Mouse (Mus musculus): Measurements from ENCODE around the gene Htra1.

Htra1 gene

DNA sequence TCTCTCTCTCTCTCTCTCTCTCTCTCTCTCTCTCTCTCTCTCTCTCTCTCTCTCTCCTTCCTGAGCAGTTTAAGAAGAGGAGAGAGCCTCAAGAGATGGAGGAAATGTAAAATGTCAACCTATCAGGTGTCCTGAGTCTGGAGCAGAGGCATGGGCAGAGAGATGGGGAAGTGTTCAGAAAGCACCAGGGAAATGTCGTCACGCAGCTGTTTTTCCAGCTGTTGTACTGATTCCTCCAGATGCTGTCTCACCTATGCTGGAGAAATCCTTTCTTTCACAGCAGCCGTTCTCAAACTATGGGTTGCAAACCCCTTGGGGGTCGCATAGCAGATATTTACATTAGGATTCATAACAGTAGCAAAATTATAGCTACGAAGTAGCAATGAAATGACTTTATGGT, 30.5 kb downstream of the Htra1 start:
- DNase-seq (ENCODE audit: low spot score in 2 of 2) = no peak

GRCm38 (mm10) chr7:130966876-130967275, 31.0 kb downstream of the Htra1 start:
- DNase-seq (ENCODE audit: low spot score in 2 of 2) = no peak

DNA sequence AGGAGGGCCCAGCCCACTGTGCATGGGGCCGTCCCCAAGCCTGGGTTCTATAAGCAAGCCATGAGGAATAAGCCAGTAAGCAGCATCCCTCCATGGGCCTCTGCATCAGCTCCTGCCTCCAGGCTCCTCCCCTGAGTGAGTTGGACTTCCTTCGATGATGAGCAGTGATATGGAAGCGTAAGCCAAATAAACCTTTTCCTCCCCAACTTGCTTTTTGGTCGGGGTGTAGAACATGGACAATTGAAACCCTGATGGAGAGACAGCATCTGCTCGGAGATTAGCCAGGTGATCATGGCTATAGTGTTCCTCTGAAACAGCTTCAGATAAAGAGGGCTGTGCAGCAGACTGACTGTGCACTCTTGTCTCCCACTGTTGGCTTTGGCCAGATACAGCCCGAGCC, 32.0 kb downstream of the Htra1 start:
- no peak for DNase-seq (ENCODE audit: low spot score in 2 of 2)

- DNase-seq (ENCODE audit: low spot score in 2 of 2) = peak in 1 of 2 experiments; percentile 49
Measured at GRCm38 (mm10) chr7:130968537-130968936, 32.6 kb downstream of the Htra1 start.

GRCm38 (mm10) chr7:130969076-130969475, 33.2 kb downstream of the Htra1 start:
- DNase-seq (ENCODE audit: low spot score in 2 of 2) = no peak

- no peak for DNase-seq (ENCODE audit: low spot score in 2 of 2)
Measured at GRCm38 (mm10) chr7:130969507-130969906, 33.6 kb downstream of the Htra1 start.

DNA sequence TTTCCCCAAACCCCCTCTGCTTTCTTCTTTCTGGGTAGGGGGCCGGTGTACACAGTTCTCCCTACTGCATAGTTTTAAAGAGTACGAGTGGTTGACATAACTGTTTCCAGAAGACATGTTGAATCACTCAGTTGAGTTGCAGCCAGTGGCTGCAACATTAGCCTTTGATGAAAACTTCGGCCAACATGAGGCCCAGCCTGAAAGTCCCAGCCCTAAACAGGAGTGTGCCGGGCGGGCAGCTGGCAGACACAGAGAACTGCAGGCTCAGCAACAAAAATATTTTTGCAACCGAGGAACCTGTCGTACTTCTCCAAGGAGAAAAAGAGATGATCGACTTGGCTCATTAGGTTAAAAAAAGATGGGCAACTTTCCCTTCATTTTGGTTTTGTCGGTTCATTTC, 36.9 kb downstream of the Htra1 start:
- no peak for DNase-seq (ENCODE audit: low spot score in 2 of 2)

GRCm38 (mm10) chr7:130976305-130976935, 40.5 kb downstream of the Htra1 start:
- DNase-seq (ENCODE audit: low spot score in 2 of 2) = no peak

DNA sequence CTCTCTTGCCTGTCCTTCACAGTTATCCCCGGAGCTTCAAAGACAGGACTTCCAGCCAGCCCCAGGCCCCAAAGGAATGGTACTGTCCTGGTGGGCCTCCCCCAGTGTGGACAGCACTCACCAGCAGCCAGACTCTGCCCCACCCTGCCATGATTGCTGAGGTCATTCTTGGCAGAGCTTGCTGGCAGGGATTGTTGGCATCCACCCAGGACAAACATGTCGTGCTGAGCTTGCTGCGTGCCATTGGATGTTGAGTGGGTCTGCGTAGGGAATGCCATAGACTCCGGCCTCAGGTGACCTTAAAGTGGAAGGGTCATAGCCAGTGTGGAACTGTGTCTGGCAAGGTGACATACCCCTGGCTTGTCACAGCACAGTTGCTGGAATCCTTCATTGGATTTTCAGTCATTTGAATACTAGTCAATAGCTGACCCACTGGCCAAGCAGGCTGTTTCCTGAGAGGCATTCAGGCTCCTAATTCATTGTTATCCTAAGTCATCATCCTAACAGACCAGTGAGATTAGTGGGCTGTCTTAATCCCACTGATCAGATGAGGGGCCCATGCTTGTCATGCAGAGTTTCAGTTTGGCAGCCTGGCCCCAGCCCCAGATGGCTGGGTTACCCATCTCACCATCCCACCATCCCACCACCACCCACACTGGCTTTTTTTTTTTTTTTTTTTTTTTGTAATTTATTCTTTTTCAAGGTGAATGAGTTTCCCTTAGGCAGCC, 42.0 kb downstream of the Htra1 start:
- DNase-seq (ENCODE audit: low spot score in 2 of 2) = peak; percentile 78 to 81

GRCm38 (mm10) chr7:130978545-130978944, 42.6 kb downstream of the Htra1 start:
- DNase-seq (ENCODE audit: low spot score in 2 of 2) = no peak

DNA sequence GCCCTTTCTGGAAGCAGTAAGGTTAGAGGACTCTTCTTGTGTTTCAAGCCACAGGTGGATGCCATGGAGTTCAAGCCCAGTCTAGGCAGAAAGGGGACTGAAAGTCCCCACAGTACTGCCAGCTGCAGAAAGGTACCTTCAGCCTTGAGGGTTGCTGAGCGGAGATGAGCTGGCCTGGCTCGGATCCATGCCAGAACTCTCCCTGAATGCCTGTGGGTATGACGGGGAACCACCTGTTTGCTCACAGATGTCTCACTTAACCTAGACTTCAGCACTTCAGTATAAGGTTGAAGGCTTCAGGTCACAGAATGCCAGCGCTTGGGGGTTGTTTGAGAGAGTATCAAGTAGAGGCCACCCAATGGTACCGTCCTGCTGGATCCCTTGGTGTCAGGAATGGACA, 44.2 kb downstream of the Htra1 start:
- DNase-seq (ENCODE audit: low spot score in 2 of 2) = peak in 1 of 2 experiments; percentile 45

- peak in 1 of 2 experiments; percentile 30 for DNase-seq (ENCODE audit: low spot score in 2 of 2)
Measured at GRCm38 (mm10) chr7:130982371-130982770, 46.5 kb downstream of the Htra1 start.

DNA sequence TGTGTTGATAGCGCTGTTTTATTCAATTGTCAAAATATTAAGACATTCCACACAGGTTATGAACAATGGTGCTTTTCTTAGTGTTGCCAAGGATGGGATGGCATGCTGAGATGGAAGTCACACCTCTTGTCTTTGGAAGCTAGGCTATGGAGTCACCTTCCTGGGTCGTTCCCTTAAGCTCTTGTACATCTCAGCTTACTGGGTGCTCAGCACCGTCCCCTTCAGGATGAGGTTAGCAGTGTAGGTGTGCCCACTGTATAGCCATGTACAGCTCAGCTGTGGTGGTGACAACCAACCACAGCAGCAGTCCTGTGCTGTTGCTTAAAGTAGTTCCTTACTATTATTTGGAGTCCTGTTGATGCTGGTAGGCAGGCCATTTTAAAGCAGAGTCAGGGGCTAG, 47.0 kb downstream of the Htra1 start:
- no peak for DNase-seq (ENCODE audit: low spot score in 2 of 2)

- DNase-seq (ENCODE audit: low spot score in 2 of 2) = no peak
Measured at GRCm38 (mm10) chr7:130984294-130984693, 48.4 kb downstream of the Htra1 start.

DNA sequence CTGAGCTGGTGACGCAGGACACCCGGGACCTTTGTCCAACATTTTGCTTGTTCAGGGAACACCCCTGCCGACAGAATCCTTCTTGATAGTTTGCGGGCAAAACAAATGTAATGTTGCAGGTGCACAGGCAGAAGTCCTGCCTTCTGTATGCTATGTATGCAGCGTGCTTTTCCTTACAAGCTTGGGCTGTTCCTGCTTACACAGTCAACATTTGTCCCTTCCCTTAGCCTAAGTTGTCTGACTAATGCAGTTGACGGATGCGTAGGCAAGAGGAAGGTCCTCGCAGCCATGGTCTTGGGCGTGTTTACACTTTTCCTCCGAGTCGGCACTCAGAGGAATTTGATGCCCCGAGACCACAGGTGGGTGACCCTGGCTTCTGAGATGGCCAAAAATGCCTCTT, 49.3 kb downstream of the Htra1 start:
- no peak for DNase-seq (ENCODE audit: low spot score in 2 of 2)

- DNase-seq (ENCODE audit: low spot score in 2 of 2) = no peak
Measured at GRCm38 (mm10) chr7:130985716-130986115, 49.8 kb downstream of the Htra1 start.

- DNase-seq (ENCODE audit: low spot score in 2 of 2) = no peak
Measured at GRCm38 (mm10) chr7:130988146-130988545, 52.2 kb downstream of the Htra1 start.

GRCm38 (mm10) chr7:130989371-130989770, 53.5 kb downstream of the Htra1 start:
- no peak for DNase-seq (ENCODE audit: low spot score in 2 of 2)

- DNase-seq (ENCODE audit: low spot score in 2 of 2) = no peak
Measured at GRCm38 (mm10) chr7:130991174-130991789, 55.4 kb downstream of the Htra1 start.

GRCm38 (mm10) chr7:130993907-130994306, 58.0 kb downstream of the Htra1 start:
- no peak for DNase-seq (ENCODE audit: low spot score in 2 of 2)

GRCm38 (mm10) chr7:131001976-131002726, 66.2 kb downstream of the Htra1 start:
- no peak for DNase-seq (ENCODE audit: low spot score in 2 of 2)

- no peak for DNase-seq (ENCODE audit: low spot score in 2 of 2)
Measured at GRCm38 (mm10) chr7:131004071-131004470, 68.2 kb downstream of the Htra1 start.

All from urinary bladder, adult 18-20 months (tissue).